Mouse (Mus musculus): ENCODE measurements around the gene Rhox3f.
"Not testable (repeated sequence)": the region's sequence is repeated elsewhere in the genome, so short reads cannot be mapped to it uniquely, and the experiment has no call there.

Gene Rhox3f

GRCm38 (mm10) chrX:37580692-37581091 is at the start of gene Rhox3f:
Gene Rhox3f (plus strand): TSS chrX:37580992.
- DNase-seq, result not testable (repeated sequence)

- DNase-seq, result not testable (repeated sequence)
Observed at GRCm38 (mm10) chrX:37541719-37542118, 39.1 kb upstream of the Rhox3f start, which contains the start of gene Rhox3e. Gene Rhox3e (plus strand): TSS chrX:37542019.

DNA sequence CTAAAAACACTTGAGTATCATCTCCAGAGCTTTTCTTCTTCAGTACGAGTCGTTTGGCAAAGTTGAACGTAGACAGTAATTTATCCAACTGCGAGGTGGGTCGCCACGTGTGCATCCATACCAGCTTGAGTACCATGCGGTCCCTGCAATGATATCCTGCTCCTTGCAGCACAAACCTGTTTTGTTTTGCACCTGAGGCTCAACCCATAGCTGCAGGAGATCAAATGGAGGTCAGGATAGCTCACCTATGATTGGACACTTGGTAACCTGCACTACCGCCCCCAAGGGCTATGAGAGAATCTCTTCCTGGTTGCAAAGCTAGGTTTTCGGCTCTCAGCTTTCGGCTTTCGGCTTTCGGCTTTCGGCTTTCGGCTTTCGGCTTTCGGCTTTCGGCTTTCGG is 23.7 kb upstream of the Rhox3f start, which contains the start of gene Rhox4e:
Gene Rhox4e, plus strand, starts transcription at position 301 of the 400 bp plus-strand sequence.
- DNase-seq, result not testable (repeated sequence)

GRCm38 (mm10) chrX:37571105-37571504 is 9.7 kb upstream of the Rhox3f start, which contains the start of gene Rhox2f:
Gene Rhox2f (plus strand): TSS chrX:37571405.
- DNase-seq, result not testable (repeated sequence)

- DNase-seq, result not testable (repeated sequence)
Observed at GRCm38 (mm10) chrX:37572638-37573037, 8.2 kb upstream of the Rhox3f start.

- DNase-seq, result not testable (repeated sequence)
Observed at GRCm38 (mm10) chrX:37607604-37608003, 26.8 kb downstream of the Rhox3f start, which contains the start of gene Rhox4f. Gene Rhox4f (minus strand): TSS chrX:37607704.

- DNase-seq, result not testable (repeated sequence)
Observed at GRCm38 (mm10) chrX:37628512-37628911, 47.7 kb downstream of the Rhox3f start, which contains the start of gene Rhox3g. Gene Rhox3g (minus strand): TSS chrX:37628612.

All from liver (tissue).